Mouse (Mus musculus): ENCODE results near the gene Asprv1. TPM values are rescaled to one million over a fixed set of nuclear protein-coding genes. Genes with fewer than 3 reads are reported as not detected.

Asprv1 gene
- polyA plus RNA-seq, 1 experiment from 2014 or later, result 0.29 TPM

GRCm38 (mm10) chr6:86624074-86625030 lies 3.6 kb upstream of the Asprv1 start:
- Histone ChIP-seq H3K4me2 (replicated peaks) (no peak overlapping the region), H3K36me3 (no peaks in the 10 kb centered on the region), H3K4me3 (no peak overlapping the region), H3K9me3 (no peaks in the 10 kb centered on the region), H3K9ac (replicated peaks) (no peak overlapping the region), H3K27me3 (no peaks in the 10 kb centered on the region), H3K4me1 (no peaks in the 10 kb centered on the region), H3K27ac (replicated peaks) (no peak overlapping the region)
- ATAC-seq (ENCODE audit: low FRiP score, low read depth), result no peak
- 67% methylated on average over 18 of the region's 18 CpGs for whole genome bisulfite sequencing

- Histone ChIP-seq H3K4me2 (replicated peaks) (no peak overlapping the region), H3K9ac (replicated peaks) (no peak overlapping the region), H3K27ac (replicated peaks) (no peak overlapping the region), H3K36me3 (no peaks in the 10 kb centered on the region), H3K9me3 (no peaks in the 10 kb centered on the region), H3K4me3 (no peak overlapping the region), H3K27me3 (no peaks in the 10 kb centered on the region), H3K4me1 (no peaks in the 10 kb centered on the region)
- WGBS, result 62% methylated on average over 3 of the region's 3 CpGs
- ATAC-seq (ENCODE audit: low FRiP score, low read depth), result no peak
These were observed 2.2 kb downstream of the Asprv1 start for GRCm38 (mm10) chr6:86630141-86630540.

GRCm38 (mm10) chr6:86636495-86636894 lies 8.5 kb downstream of the Asprv1 start:
- WGBS, result 70% methylated on average over 2 of the region's 2 CpGs
- no peak overlapping the region for H3K27ac ChIP-seq (replicated peaks)
- ATAC-seq (ENCODE audit: low FRiP score, low read depth), result no peak
- H3K27me3 ChIP-seq, result no peaks in the 10 kb centered on the region
- H3K36me3 ChIP-seq, result no peaks in the 10 kb centered on the region
- no peak overlapping the region for H3K4me3 ChIP-seq
- no peaks in the 10 kb centered on the region for H3K9me3 ChIP-seq
- no peak overlapping the region for H3K4me2 ChIP-seq (replicated peaks)
- H3K4me1 ChIP-seq, result no peaks in the 10 kb centered on the region
- no peak overlapping the region for H3K9ac ChIP-seq (replicated peaks)

- Histone ChIP-seq H3K9ac (replicated peaks) (no peak overlapping the region), H3K9me3 (no peaks in the 10 kb centered on the region), H3K4me3 (no peak overlapping the region), H3K4me2 (replicated peaks) (no peak overlapping the region), H3K27ac (replicated peaks) (no peak overlapping the region), H3K4me1 (no peaks in the 10 kb centered on the region), H3K27me3 (no peaks in the 10 kb centered on the region), H3K36me3 (no peaks in the 10 kb centered on the region)
- 79% methylated on average over 4 of the region's 4 CpGs for WGBS
- ATAC-seq (ENCODE audit: low FRiP score, low read depth), result no peak
These were observed 9.3 kb downstream of the Asprv1 start for GRCm38 (mm10) chr6:86637171-86637835.

GRCm38 (mm10) chr6:86637860-86638259 lies 9.9 kb downstream of the Asprv1 start:
- WGBS, result 80% methylated on average over 2 of the region's 2 CpGs
- H3K27ac ChIP-seq (replicated peaks), result no peak overlapping the region
- no peaks in the 10 kb centered on the region for H3K27me3 ChIP-seq

GRCm38 (mm10) chr6:86638434-86638833 lies 10.5 kb downstream of the Asprv1 start:
- 19% methylated on average over 2 of the region's 2 CpGs for WGBS
- no peak for ATAC-seq (ENCODE audit: low FRiP score, low read depth)
- H3K4me2 ChIP-seq (replicated peaks), result no peak overlapping the region

More at GRCm38 (mm10) chr6:86637860-86638259, 9.9 kb downstream of the Asprv1 start:
- Histone ChIP-seq H3K4me3 (no peak overlapping the region), H3K36me3 (no peaks in the 10 kb centered on the region), H3K9ac (replicated peaks) (no peak overlapping the region), H3K4me1 (no peaks in the 10 kb centered on the region), H3K9me3 (no peaks in the 10 kb centered on the region), H3K4me2 (replicated peaks) (no peak overlapping the region)
- ATAC-seq (ENCODE audit: low FRiP score, low read depth), result no peak

GRCm38 (mm10) chr6:86639180-86640160 lies 11.5 kb downstream of the Asprv1 start:
- Histone ChIP-seq H3K9me3 (no peaks in the 10 kb centered on the region), H3K27me3 (no peaks in the 10 kb centered on the region), H3K4me1 (no peaks in the 10 kb centered on the region), H3K4me3 (no peak overlapping the region), H3K9ac (replicated peaks) (no peak overlapping the region), H3K36me3 (no peaks in the 10 kb centered on the region), H3K4me2 (replicated peaks) (no peak overlapping the region), H3K27ac (replicated peaks) (no peak overlapping the region)
- no peak for ATAC-seq (ENCODE audit: low FRiP score, low read depth)
- 81% methylated on average over 18 of the region's 18 CpGs for WGBS

More at GRCm38 (mm10) chr6:86638434-86638833, 10.5 kb downstream of the Asprv1 start:
- Histone ChIP-seq H3K27ac (replicated peaks) (no peak overlapping the region), H3K36me3 (no peaks in the 10 kb centered on the region), H3K9me3 (no peaks in the 10 kb centered on the region), H3K27me3 (no peaks in the 10 kb centered on the region), H3K9ac (replicated peaks) (no peak overlapping the region), H3K4me3 (no peak overlapping the region), H3K4me1 (no peaks in the 10 kb centered on the region)

- ATAC-seq (ENCODE audit: low FRiP score, low read depth), result no peak
- no peaks in the 10 kb centered on the region for H3K4me1 ChIP-seq
- H3K36me3 ChIP-seq, result no peaks in the 10 kb centered on the region
- no peaks in the 10 kb centered on the region for H3K9me3 ChIP-seq
- no peak overlapping the region for H3K4me2 ChIP-seq (replicated peaks)
- no peak overlapping the region for H3K4me3 ChIP-seq
- no peak overlapping the region for H3K27ac ChIP-seq (replicated peaks)
- no peaks in the 10 kb centered on the region for H3K27me3 ChIP-seq
- no peak overlapping the region for H3K9ac ChIP-seq (replicated peaks)
- WGBS, result 78% methylated on average over 3 of the region's 3 CpGs
These were observed 12.2 kb downstream of the Asprv1 start for GRCm38 (mm10) chr6:86640161-86640560.

GRCm38 (mm10) chr6:86640776-86641175 lies 12.8 kb downstream of the Asprv1 start:
- Histone ChIP-seq H3K27ac (replicated peaks) (no peak overlapping the region), H3K4me2 (replicated peaks) (no peak overlapping the region), H3K9me3 (no peaks in the 10 kb centered on the region), H3K27me3 (no peaks in the 10 kb centered on the region), H3K9ac (replicated peaks) (no peak overlapping the region), H3K36me3 (no peaks in the 10 kb centered on the region), H3K4me3 (no peak overlapping the region), H3K4me1 (no peaks in the 10 kb centered on the region)
- 90% methylated on average over 8 of the region's 8 CpGs for WGBS
- no peak for ATAC-seq (ENCODE audit: low FRiP score, low read depth)

GRCm38 (mm10) chr6:86641716-86642115 lies 13.8 kb downstream of the Asprv1 start:
- no peaks in the 10 kb centered on the region for H3K27me3 ChIP-seq
- no peak overlapping the region for H3K9ac ChIP-seq (replicated peaks)
- no peak overlapping the region for H3K4me3 ChIP-seq
- 65% methylated on average over 8 of the region's 8 CpGs for WGBS
- no peak for ATAC-seq (ENCODE audit: low FRiP score, low read depth)
- H3K9me3 ChIP-seq, result no peaks in the 10 kb centered on the region
- H3K4me1 ChIP-seq, result no peaks in the 10 kb centered on the region
- H3K27ac ChIP-seq (replicated peaks), result no peak overlapping the region
- H3K36me3 ChIP-seq, result no peaks in the 10 kb centered on the region
- H3K4me2 ChIP-seq (replicated peaks), result no peak overlapping the region

GRCm38 (mm10) chr6:86644775-86645400 lies 16.9 kb downstream of the Asprv1 start:
- Histone ChIP-seq H3K9ac (replicated peaks) (no peak overlapping the region), H3K9me3 (no peaks in the 10 kb centered on the region), H3K4me1 (no peaks in the 10 kb centered on the region), H3K4me2 (replicated peaks) (no peak overlapping the region), H3K27me3 (no peaks in the 10 kb centered on the region), H3K4me3 (no peak overlapping the region), H3K27ac (replicated peaks) (no peak overlapping the region), H3K36me3 (peaks cover 17% of the 10 kb centered on the region)
- no peak for ATAC-seq (ENCODE audit: low FRiP score, low read depth)
- WGBS, result 85% methylated on average over 3 of the region's 3 CpGs
